Mouse (Mus musculus) CH12.LX (cell line): Measurements from ENCODE around the gene Procr.

ENCODE experiments used
- CHD1 ChIP-seq: IDR thresholded peaks from 2 replicates; pipeline ENCODE4 v1.6.1; 2012; ENCODE audit warnings: low read depth, low read length, improper control_type of control experiment, inconsistent platforms
- CTCF ChIP-seq, 2 experiments: IDR thresholded peaks in 1 of 2; conservative IDR thresholded peaks in 1 of 2; 2 replicates each; pipeline ENCODE4 v1.5.1; 2011 to 2012; ENCODE audit warnings: low read depth in 2 of 2, low read length in 2 of 2, improper control_type of control experiment in 1 of 2, inconsistent platforms in 1 of 2, mild to moderate bottlenecking in 1 of 2, moderate library complexity in 1 of 2
- EP300 ChIP-seq: IDR thresholded peaks from 2 replicates; pipeline ENCODE4 v1.6.1; 2011; ENCODE audit warnings: low read length, improper control_type of control experiment
- MYC ChIP-seq: IDR thresholded peaks from 2 replicates; pipeline ENCODE4 v1.6.1; 2011; ENCODE audit warnings: low read depth, mild to moderate bottlenecking, improper control_type of control experiment, low read length
- NELFE ChIP-seq: IDR thresholded peaks from 2 replicates; pipeline ENCODE4 v1.6.1; 2011; ENCODE audit warnings: low read depth, low read length, improper control_type of control experiment
- POLR2AphosphoS2 ChIP-seq: IDR thresholded peaks from 2 replicates; pipeline ENCODE4 v1.6.1; 2011; ENCODE audit warnings: low read depth, low read length, improper control_type of control experiment
- USF1 ChIP-seq: IDR thresholded peaks from 2 replicates; pipeline ENCODE4 v1.6.1; 2014; ENCODE audit warnings: low read depth, mild to moderate bottlenecking, inconsistent platforms, low read length, improper control_type of control experiment
- ZKSCAN1 ChIP-seq: IDR thresholded peaks from 2 replicates; pipeline ENCODE4 v1.6.1; 2012; ENCODE audit warnings: low read depth, inconsistent platforms, low read length, improper control_type of control experiment, borderline replicate concordance

DNA sequence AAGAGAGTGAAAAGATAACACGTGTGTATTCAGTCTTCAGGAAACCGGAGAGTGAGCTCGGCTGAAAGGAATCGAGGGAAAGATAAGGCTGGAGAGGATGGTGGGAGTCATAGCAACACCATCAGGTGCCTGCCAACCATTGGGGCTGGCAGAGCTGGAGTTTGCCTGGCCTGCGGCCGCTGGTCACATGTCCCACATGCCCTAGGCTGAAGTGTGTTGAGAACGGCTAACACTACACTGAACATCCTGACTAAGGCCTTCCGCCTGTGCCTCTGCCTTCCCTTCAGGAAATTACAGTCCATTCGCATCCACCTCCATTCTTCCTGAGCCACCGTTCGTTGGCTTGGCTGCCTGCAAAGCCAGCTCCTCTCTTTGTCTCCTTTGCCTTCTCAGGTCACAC, 8.7 kb upstream of the Procr start:
- no peak for TF ChIP-seq CHD1
- TF ChIP-seq USF1, result no peak
- TF ChIP-seq EP300, result no peak
- no peak for TF ChIP-seq MYC
- no peak for TF ChIP-seq NELFE
- no peak for TF ChIP-seq POLR2AphosphoS2
- no peak for TF ChIP-seq CTCF (conservative IDR thresholded peaks at IDR 0.05 in 1 of 2, IDR thresholded peaks at IDR 0.05 in 1 of 2; ENCODE audit: low read depth in 2 of 2, low read length in 2 of 2)
- TF ChIP-seq ZKSCAN1, result no peak
